Mouse (Mus musculus) spleen, postnatal 4 days (tissue): ENCODE data around the gene Prkar1b.
A peak's percentile ranks its signal among the peaks of the same experiment; 100 is the strongest.

Experiments
- DNase-seq, 2 experiments: peaks; one replicate each; pipeline ENCODE4 v3.0.0; 2022; ENCODE audit warnings: low spot score in 2 of 2

Gene Prkar1b

GRCm38 (mm10) chr5:139004588-139004987, 145.2 kb downstream of the Prkar1b start:
- DNase-seq = no peak

- DNase-seq = no peak
Observed at GRCm38 (mm10) chr5:138999716-139000115, 150.1 kb downstream of the Prkar1b start.

GRCm38 (mm10) chr5:138997936-138998580, 151.7 kb downstream of the Prkar1b start:
- DNase-seq = no peak

GRCm38 (mm10) chr5:138997171-138997788, 152.5 kb downstream of the Prkar1b start, which contains the start of gene Pdgfa:
TSS of gene Pdgfa (minus strand) at chr5:138997370.
- no peak for DNase-seq

- no peak for DNase-seq
Observed at GRCm38 (mm10) chr5:138996322-138997073, 153.3 kb downstream of the Prkar1b start.

GRCm38 (mm10) chr5:138995721-138996311, 154.0 kb downstream of the Prkar1b start:
- peak in 1 of 2 experiments; percentile 72 for DNase-seq

- peak; percentile 35 to 70 for DNase-seq
Observed at GRCm38 (mm10) chr5:138994786-138995720, 154.7 kb downstream of the Prkar1b start.

- DNase-seq = no peak
Observed at GRCm38 (mm10) chr5:138994108-138994785, 155.6 kb downstream of the Prkar1b start.

- no peak for DNase-seq
Observed at GRCm38 (mm10) chr5:138993371-138994107, 156.3 kb downstream of the Prkar1b start.

- no peak for DNase-seq
Observed at GRCm38 (mm10) chr5:138992611-138993370, 157.0 kb downstream of the Prkar1b start.

GRCm38 (mm10) chr5:138991734-138992133, 158.1 kb downstream of the Prkar1b start:
- no peak for DNase-seq

- no peak for DNase-seq
Observed at GRCm38 (mm10) chr5:138990659-138991380, 159.0 kb downstream of the Prkar1b start.

- no peak for DNase-seq
Observed at GRCm38 (mm10) chr5:138989567-138989966, 160.2 kb downstream of the Prkar1b start.

GRCm38 (mm10) chr5:138988764-138989163, 161.0 kb downstream of the Prkar1b start:
- no peak for DNase-seq

- no peak for DNase-seq
Observed at GRCm38 (mm10) chr5:138987994-138988393, 161.8 kb downstream of the Prkar1b start.

- DNase-seq = no peak
Observed at GRCm38 (mm10) chr5:138981921-138982320, 167.9 kb downstream of the Prkar1b start.

GRCm38 (mm10) chr5:138980608-138981007, 169.2 kb downstream of the Prkar1b start:
- DNase-seq = no peak

- no peak for DNase-seq
Observed at GRCm38 (mm10) chr5:138979840-138980239, 170.0 kb downstream of the Prkar1b start.
